Mouse (Mus musculus) CH12.LX (cell line): ENCODE data around the gene Lrrc23. TPM values are rescaled to one million over a fixed set of nuclear protein-coding genes. Genes with fewer than 3 reads are reported as not detected.

Experiments
- DNase-seq: peaks from one replicate; pipeline ENCODE4 v3.0.0-alpha.2; 2013; ENCODE audit errors: extremely low read depth
- H3K27ac ChIP-seq: 2 replicates; pipeline ENCODE4 v1.5.1; 2012; ENCODE audit warnings: low read depth, mild to moderate bottlenecking, control low read depth, moderate library complexity; ENCODE audit not compliant: insufficient read depth
- H3K27me3 ChIP-seq: replicated peaks from 2 replicates; pipeline ENCODE3; 2012; ENCODE audit warnings: inconsistent platforms
- H3K36me3 ChIP-seq, 2 experiments: replicated peaks in 1 of 2; 2 replicates each; pipeline versions ENCODE3 to v1.6.1; 2012; ENCODE audit warnings: inconsistent platforms in 1 of 2, low read length in 1 of 2, mild to moderate bottlenecking in 1 of 2, mixed read lengths in 1 of 2, moderate library complexity in 1 of 2; ENCODE audit not compliant: control insufficient read depth in 1 of 2, insufficient read depth in 1 of 2
- H3K4me1 ChIP-seq, 2 experiments: 2 replicates each; pipeline ENCODE4 v1.6.1; 2012; ENCODE audit warnings: inconsistent platforms in 1 of 2, moderate library complexity in 1 of 2; ENCODE audit not compliant: insufficient read depth in 2 of 2, control insufficient read depth in 1 of 2
- H3K4me2 ChIP-seq: 2 replicates; pipeline ENCODE4 v1.6.1; 2012; ENCODE audit warnings: low read depth, mild to moderate bottlenecking, control low read depth; ENCODE audit not compliant: poor library complexity, insufficient read depth, severe bottlenecking
- H3K4me3 ChIP-seq, 3 experiments: fragments of 150-350 bp in 1 of 3; sonication (generic) in 1 of 3; replicated peaks in 1 of 3; 2 replicates each; pipeline versions ENCODE3 to v1.5.1; 2011 to 2012; ENCODE audit warnings: low read depth in 2 of 3, low read length in 2 of 3, mild to moderate bottlenecking in 2 of 3, moderate library complexity in 2 of 3, control low read depth in 1 of 3, improper control_type of control experiment in 1 of 3, inconsistent platforms in 1 of 3, mixed read lengths in 1 of 3; ENCODE audit not compliant: poor library complexity in 1 of 3
- H3K79me2 ChIP-seq: replicated peaks from 2 replicates; pipeline ENCODE4 v1.6.1; 2012; ENCODE audit warnings: mild to moderate bottlenecking, moderate library complexity; ENCODE audit not compliant: control insufficient read depth, poor library complexity, insufficient read depth, severe bottlenecking; ENCODE audit errors: extremely low read depth
- H3K9ac ChIP-seq: 2 replicates; pipeline ENCODE4 v1.6.1; 2012; ENCODE audit warnings: low read depth, mild to moderate bottlenecking, control low read depth, moderate library complexity; ENCODE audit not compliant: insufficient read depth
- H3K9me3 ChIP-seq: replicated peaks from 2 replicates; pipeline ENCODE3; 2012; ENCODE audit warnings: low read length, inconsistent platforms, mixed read lengths
- BHLHE40 ChIP-seq: IDR thresholded peaks from 2 replicates; pipeline ENCODE4 v1.6.1; 2011; ENCODE audit warnings: mild to moderate bottlenecking, low read depth, low read length, improper control_type of control experiment
- CHD1 ChIP-seq: IDR thresholded peaks from 2 replicates; pipeline ENCODE4 v1.6.1; 2012; ENCODE audit warnings: low read depth, low read length, improper control_type of control experiment, inconsistent platforms
- CHD2 ChIP-seq: IDR thresholded peaks from 2 replicates; pipeline ENCODE4 v1.6.1; 2011; ENCODE audit warnings: low read length, improper control_type of control experiment
- CTCF ChIP-seq, 2 experiments: IDR thresholded peaks in 1 of 2; conservative IDR thresholded peaks in 1 of 2; 2 replicates each; pipeline ENCODE4 v1.5.1; 2011 to 2012; ENCODE audit warnings: low read depth in 2 of 2, low read length in 2 of 2, improper control_type of control experiment in 1 of 2, inconsistent platforms in 1 of 2, mild to moderate bottlenecking in 1 of 2, moderate library complexity in 1 of 2
- E2F4 ChIP-seq: IDR thresholded peaks from 2 replicates; pipeline ENCODE4 v1.6.1; 2011; ENCODE audit warnings: low read depth, low read length, improper control_type of control experiment; ENCODE audit not compliant: insufficient replicate concordance
- EP300 ChIP-seq: IDR thresholded peaks from 2 replicates; pipeline ENCODE4 v1.6.1; 2011; ENCODE audit warnings: low read length, improper control_type of control experiment
- ETS1 ChIP-seq: conservative IDR thresholded peaks from 2 replicates; pipeline ENCODE4 v1.6.1; 2012; ENCODE audit warnings: low read depth, mild to moderate bottlenecking, inconsistent platforms, low read length, improper control_type of control experiment, moderate library complexity
- HCFC1 ChIP-seq: IDR thresholded peaks from 2 replicates; pipeline ENCODE4 v1.6.1; 2012; ENCODE audit warnings: low read depth, mild to moderate bottlenecking, inconsistent platforms, low read length, improper control_type of control experiment
- IRF4 ChIP-seq: IDR thresholded peaks from 2 replicates; pipeline ENCODE4 v1.6.1; 2014; ENCODE audit warnings: low read depth, mild to moderate bottlenecking, inconsistent platforms, low read length, improper control_type of control experiment
- JUN ChIP-seq: IDR thresholded peaks from 2 replicates; pipeline ENCODE4 v1.6.1; 2011; ENCODE audit warnings: low read depth, mild to moderate bottlenecking, low read length, improper control_type of control experiment, moderate library complexity; ENCODE audit not compliant: insufficient read depth
- JUND ChIP-seq: conservative IDR thresholded peaks from 2 replicates; pipeline ENCODE4 v1.6.1; 2011; ENCODE audit warnings: low read depth, low read length, improper control_type of control experiment
- KAT2A ChIP-seq: IDR thresholded peaks from 2 replicates; pipeline ENCODE4 v1.6.1; 2012; ENCODE audit warnings: low read length, improper control_type of control experiment, inconsistent platforms; ENCODE audit not compliant: insufficient replicate concordance
- MAZ ChIP-seq: IDR thresholded peaks from 2 replicates; pipeline ENCODE4 v1.6.1; 2012; ENCODE audit warnings: low read depth, mild to moderate bottlenecking, inconsistent platforms, low read length, improper control_type of control experiment, moderate library complexity
- MEF2A ChIP-seq: IDR thresholded peaks from 2 replicates; pipeline ENCODE4 v1.6.1; 2014; ENCODE audit warnings: low read depth, mild to moderate bottlenecking, inconsistent platforms, low read length, improper control_type of control experiment, borderline replicate concordance
- MXI1 ChIP-seq: IDR thresholded peaks from 2 replicates; pipeline ENCODE4 v1.6.1; 2011; ENCODE audit warnings: mild to moderate bottlenecking, low read depth, low read length, improper control_type of control experiment
- MYC ChIP-seq: IDR thresholded peaks from 2 replicates; pipeline ENCODE4 v1.6.1; 2011; ENCODE audit warnings: low read depth, mild to moderate bottlenecking, improper control_type of control experiment, low read length
- NELFE ChIP-seq: IDR thresholded peaks from 2 replicates; pipeline ENCODE4 v1.6.1; 2011; ENCODE audit warnings: low read depth, low read length, improper control_type of control experiment
- NRF1 ChIP-seq: IDR thresholded peaks from 2 replicates; pipeline ENCODE4 v1.6.1; 2014; ENCODE audit warnings: low read depth, mild to moderate bottlenecking, inconsistent platforms, low read length, improper control_type of control experiment, moderate library complexity
- PAX5 ChIP-seq: IDR thresholded peaks from 2 replicates; pipeline ENCODE4 v1.6.1; 2012; ENCODE audit warnings: low read length, inconsistent platforms, mixed read lengths
- POLR2AphosphoS2 ChIP-seq: IDR thresholded peaks from 2 replicates; pipeline ENCODE4 v1.6.1; 2011; ENCODE audit warnings: low read depth, low read length, improper control_type of control experiment
- RAD21 ChIP-seq: IDR thresholded peaks from 2 replicates; pipeline ENCODE4 v1.6.1; 2011; ENCODE audit warnings: low read depth, mild to moderate bottlenecking, low read length, improper control_type of control experiment, moderate library complexity
- SIN3A ChIP-seq: IDR thresholded peaks from 2 replicates; pipeline ENCODE4 v1.6.1; 2012; ENCODE audit warnings: low read length, improper control_type of control experiment, inconsistent platforms
- ZC3H11A ChIP-seq: IDR thresholded peaks from 2 replicates; pipeline ENCODE4 v1.6.1; 2012; ENCODE audit warnings: low read depth, mild to moderate bottlenecking, inconsistent platforms, low read length, improper control_type of control experiment
- ZKSCAN1 ChIP-seq: IDR thresholded peaks from 2 replicates; pipeline ENCODE4 v1.6.1; 2012; ENCODE audit warnings: low read depth, inconsistent platforms, low read length, improper control_type of control experiment, borderline replicate concordance
- ZMIZ1 ChIP-seq: IDR thresholded peaks from 2 replicates; pipeline ENCODE4 v1.6.1; 2012; ENCODE audit warnings: low read depth, mild to moderate bottlenecking, inconsistent platforms, low read length, improper control_type of control experiment
- dilution Hi-C: fragments of 300-500 bp; cut with MboI; formaldehyde crosslinking; loops from 2 replicates; pipeline ENCODE4 v1.14.3; 2020; ENCODE audit warnings: low sequenced_read_pairs; ENCODE audit not compliant: extremely low pct_unique_long_range_greater_than_20kb, extremely low pct_ligation_motif_present
- in situ Hi-C: fragments of 300-500 bp; cut with MboI; formaldehyde crosslinking; loops from 3 replicates; pipeline ENCODE4 v1.14.3; 2019; ENCODE audit warnings: low sequenced_read_pairs, low pct_ligation_motif_present, low pct_unique_long_range_greater_than_20kb, mixed read lengths
- polyA plus RNA-seq: library from polyadenylated mRNA; unstranded; fragments of >175 nt; gene quantifications from 2 replicates; pipeline ENCODE4 v1.2.1, GENCODE M21; 2012; ENCODE audit warnings: low read depth; ENCODE audit not compliant: insufficient read length
- total RNA-seq, 2 experiments: library from RNA; depleted of rRNA; stranded (reverse); fragments of 300-350 nt in 1 of 2; fragments of >200 nt in 1 of 2; gene quantifications; 2 replicates each; pipeline ENCODE4 v1.2.3; 2012 to 2014

Gene Lrrc23
- total and polyA plus RNA-seq, 3 experiments = 0.20 TPM; not detected in 2

DNA sequence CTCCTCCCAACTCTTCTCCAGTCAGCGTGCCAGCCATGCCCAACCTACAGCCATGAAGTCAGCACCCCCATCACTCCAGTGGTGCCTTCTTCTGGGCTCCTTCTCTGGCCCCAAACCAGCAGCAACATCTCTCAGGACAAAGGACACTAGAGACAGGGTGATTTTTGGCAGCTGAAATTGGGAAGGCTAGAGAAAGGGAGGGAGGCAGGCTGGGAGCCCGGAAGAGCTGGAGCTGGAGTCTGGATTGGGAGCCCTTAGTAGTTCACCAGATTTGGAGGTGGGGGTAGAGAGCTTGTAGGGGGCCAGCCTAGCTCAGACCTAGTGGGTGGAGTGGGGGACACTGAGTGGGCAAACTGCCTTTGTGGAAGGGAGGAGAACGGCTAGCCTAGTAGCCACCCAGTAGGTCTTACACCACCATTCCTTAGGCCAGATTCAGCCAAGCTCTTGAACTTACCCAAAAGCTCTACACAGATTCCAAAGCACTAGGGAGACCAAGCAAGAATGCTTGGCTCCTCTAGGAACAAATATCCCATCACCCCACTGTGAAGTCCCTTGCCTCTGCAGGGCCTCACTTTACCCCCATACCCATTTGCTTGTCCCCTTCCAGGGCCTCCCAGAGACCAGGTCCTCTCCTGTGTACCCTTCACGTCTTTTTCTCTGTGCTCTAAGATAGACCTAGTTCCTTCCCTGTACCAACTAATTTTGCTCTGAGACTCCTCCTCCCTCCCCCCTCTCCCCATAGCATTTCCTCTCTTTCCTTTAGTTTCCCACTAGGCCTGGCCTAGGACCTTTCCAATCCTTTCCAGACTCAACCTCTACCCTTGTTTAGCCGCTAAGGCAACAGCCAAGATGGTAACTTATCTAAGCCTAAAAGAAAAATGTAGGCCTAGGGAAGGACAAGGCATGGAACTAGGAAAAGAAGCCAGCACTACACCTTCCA is 21.3 kb downstream of the Lrrc23 start:
- no peak overlapping the region for H3K27ac ChIP-seq
- TF ChIP-seq MXI1 (no peak), EP300 (no peak), NELFE (no peak), IRF4 (no peak), BHLHE40 (no peak), POLR2AphosphoS2 (no peak), JUND (no peak), ZMIZ1 (no peak), CHD2 (no peak), CTCF (conservative IDR thresholded peaks at IDR 0.05 in 1 of 2, IDR thresholded peaks at IDR 0.05 in 1 of 2; ENCODE audit: low read depth in 2 of 2, low read length in 2 of 2) (no peak), ZKSCAN1 (no peak), MAZ (no peak), JUN (no peak), ZC3H11A (no peak), SIN3A (no peak), MEF2A (no peak)
- TF ChIP-seq, all 38 proteins: peak for 0
- in situ Hi-C loops = no loop called here
- Histone ChIP-seq H3K79me2 (peaks cover 6% of the 10 kb centered on the region; the same call in 1 of the 2 replicates), H3K9me3 (no peaks in the 10 kb centered on the region), H3K4me1 (peaks cover 5 to 39% of the 10 kb centered on the region in 2 experiments), H3K36me3 (peaks cover 14 to 42% of the 10 kb centered on the region in 2 experiments), H3K4me2 (0 out of 2 replicates have a peak overlapping the region, but pooled peaks have one; percentile 16), H3K9ac (peak overlapping the region; percentile 95), H3K4me3 (no peak overlapping the region), H3K27me3 (no peaks in the 10 kb centered on the region)
- dilution Hi-C loops = no loop called here
- no peak for DNase-seq

DNA sequence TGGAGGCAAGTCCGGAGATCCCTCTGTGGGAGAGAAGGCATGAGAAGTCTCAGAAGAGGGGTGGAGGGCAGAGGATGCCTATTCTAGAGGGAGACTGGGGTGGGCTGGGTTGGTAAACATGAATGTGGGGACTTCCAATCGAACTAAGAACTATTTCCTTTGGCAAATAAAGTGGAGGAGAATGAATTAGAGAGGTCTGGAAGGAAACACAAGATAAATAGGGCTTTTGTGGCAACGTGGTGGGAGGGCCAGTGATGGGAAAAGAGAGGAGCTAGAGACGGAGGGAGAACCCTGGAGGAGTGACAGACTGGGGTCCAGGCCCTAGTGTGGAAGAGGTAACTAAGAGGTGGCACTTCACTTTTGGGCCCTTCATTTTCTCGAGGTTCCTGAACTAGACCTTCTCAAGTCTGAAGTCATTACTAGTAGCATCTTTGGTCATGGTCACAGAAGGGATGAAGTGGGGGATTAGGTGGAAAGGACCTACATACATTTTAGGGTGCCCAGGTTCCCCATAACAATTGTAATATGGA is 22.1 kb downstream of the Lrrc23 start:
- H3K79me2 ChIP-seq = peaks cover 6% of the 10 kb centered on the region; the same call in 1 of the 2 replicates
- H3K4me3 ChIP-seq = peak overlapping the region; percentile 66 to 95 (median 68)
- dilution Hi-C loops (no loop called here), in situ Hi-C loops (no loop called here)
- DNase-seq = no peak
- peaks cover 5 to 39% of the 10 kb centered on the region in 2 experiments for H3K4me1 ChIP-seq
- H3K9ac ChIP-seq = peak overlapping the region; percentile 95
- H3K27ac ChIP-seq = no peak overlapping the region
- TF ChIP-seq HCFC1 = no peak
- no peak for TF ChIP-seq KAT2A
- no peak for TF ChIP-seq E2F4
- no peak for TF ChIP-seq RAD21
- TF ChIP-seq CHD1 = no peak
- no peak for TF ChIP-seq SIN3A
- no peak for TF ChIP-seq NELFE
- no peak for TF ChIP-seq PAX5
- no peak for TF ChIP-seq MYC
- no peak for TF ChIP-seq NRF1
- no peak for TF ChIP-seq MEF2A
- TF ChIP-seq ETS1 = no peak
- TF ChIP-seq, all 38 proteins: peak for 0
- Histone ChIP-seq H3K9me3 (no peaks in the 10 kb centered on the region), H3K27me3 (no peaks in the 10 kb centered on the region), H3K4me2 (peak overlapping the region; percentile 78), H3K36me3 (peaks cover 8 to 41% of the 10 kb centered on the region in 2 experiments)
